Mouse (Mus musculus) skeletal muscle tissue, postnatal 0 days (tissue): Measurements from ENCODE around the gene Dido1. TPM values are rescaled to one million over a fixed set of nuclear protein-coding genes. Genes with fewer than 3 reads are reported as not detected.

Experiments used
- polyA plus RNA-seq: library from polyadenylated mRNA; unstranded; fragments of >200 nt; fragmentation: Nextera tagmentation; extraction: Ambion mirVana; gene quantifications from 2 replicates; pipeline ENCODE4 v1.2.1, GENCODE M21; 2015

Dido1 gene
- polyA plus RNA-seq: 7.5 and 9.3 TPM in 2 replicates

GRCm38 (mm10) chr2:180709923-180710272, at the start of gene Dido1, which contains the start of gene Gid8:
Gene Dido1, minus strand, starts transcription at chr2:180709999.
Gene Gid8, plus strand, starts transcription at chr2:180710117.

GRCm38 (mm10) chr2:180724585-180725413, 15.0 kb upstream of the Dido1 start, which contains the start of gene Slc17a9:
Gene Slc17a9, plus strand, starts transcription at chr2:180725263.

GRCm38 (mm10) chr2:180642555-180643260, 67.1 kb downstream of the Dido1 start, which contains the start of gene Tcfl5:
Gene Tcfl5, minus strand, starts transcription at chr2:180642708.

Other genes with a start within 250 kb of the Dido1 start
- gene Ntsr1, start 210.0 kb downstream of the Dido1 start, polyA plus RNA-seq: 0.06 and 0.11 TPM in 2 replicates
- 12.4 and 12.8 TPM in 2 replicates for gene Mrgbp, start 128.7 kb downstream of the Dido1 start, polyA plus RNA-seq
- 36.9 and 38.7 TPM in 2 replicates for gene Ogfr, start 120.8 kb downstream of the Dido1 start, polyA plus RNA-seq
- 1.6 and 11.8 TPM in 2 replicates for gene Col9a3, start 112.2 kb downstream of the Dido1 start, polyA plus RNA-seq
- gene Tcfl5, start 67.3 kb downstream of the Dido1 start, polyA plus RNA-seq: 0.13 and 0.15 TPM in 2 replicates
- 46.7 and 49.5 TPM in 2 replicates for gene Gid8, start 118 bp upstream of the Dido1 start, polyA plus RNA-seq
- 0.37 and 0.89 TPM in 2 replicates for gene Slc17a9, start 15.3 kb upstream of the Dido1 start, polyA plus RNA-seq
- not detected in 2 replicates for gene Bhlhe23, start 66.9 kb upstream of the Dido1 start, polyA plus RNA-seq
- 26.3 and 28.2 TPM in 2 replicates for gene Ythdf1, start 210.9 kb upstream of the Dido1 start, polyA plus RNA-seq
- not detected in 2 replicates for gene Birc7, start 219.0 kb upstream of the Dido1 start, polyA plus RNA-seq
- gene Nkain4, start 244.7 kb upstream of the Dido1 start, polyA plus RNA-seq: 4.4 and 5.1 TPM in 2 replicates